Mouse (Mus musculus): ENCODE measurements around the gene Atg2a.
"Not testable (repeated sequence)": the region's sequence is repeated elsewhere in the genome, so short reads cannot be mapped to it uniquely, and the experiment has no call there.

Atg2a gene

DNA sequence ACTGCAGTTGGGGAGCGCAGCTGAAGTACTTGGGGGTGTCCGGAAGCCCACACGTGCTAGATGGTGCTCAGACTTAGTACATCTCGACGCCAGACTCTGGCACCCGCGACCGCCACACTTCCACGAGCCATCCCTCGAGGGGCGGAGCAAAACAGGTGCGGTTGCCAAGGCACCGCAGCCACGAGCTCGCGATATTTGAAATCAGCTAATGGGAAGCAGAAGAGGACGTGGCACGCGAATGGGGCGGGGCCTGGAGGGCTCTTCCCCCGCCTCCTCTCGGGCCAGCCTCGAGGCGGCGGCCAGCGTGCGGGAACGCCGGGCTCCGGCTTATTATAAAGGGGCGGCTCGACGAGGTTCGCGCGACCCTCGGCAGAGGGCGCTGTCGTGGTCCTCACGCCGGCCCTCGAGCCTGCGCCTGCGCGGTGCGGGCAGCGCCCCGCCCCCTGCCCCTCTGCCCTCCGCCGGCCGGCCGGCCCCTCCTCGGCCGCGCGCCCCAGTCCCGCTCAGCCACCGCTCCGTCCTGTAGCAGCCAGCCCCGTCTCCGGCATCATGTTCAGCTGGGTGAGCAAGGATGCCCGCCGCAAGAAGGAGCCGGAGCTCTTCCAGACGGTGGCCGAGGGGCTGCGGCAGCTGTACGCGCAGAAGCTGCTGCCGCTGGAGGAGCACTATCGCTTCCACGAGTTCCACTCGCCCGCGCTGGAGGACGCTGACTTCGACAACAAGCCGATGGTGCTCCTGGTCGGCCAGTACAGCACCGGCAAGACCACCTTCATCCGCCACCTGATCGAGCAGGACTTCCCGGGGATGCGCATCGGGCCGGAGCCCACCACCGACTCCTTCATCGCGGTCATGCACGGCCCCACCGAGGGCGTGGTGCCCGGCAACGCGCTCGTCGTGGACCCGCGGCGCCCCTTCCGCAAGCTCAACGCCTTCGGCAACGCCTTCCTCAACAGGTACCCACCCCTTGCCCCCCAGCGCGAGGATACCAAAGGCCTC, 35.3 kb downstream of the Atg2a start, which contains the start of gene Ehd1:
Ehd1 (plus strand) TSS at position 300 of the 996 bp plus-strand sequence.
- peak; percentile 97 to 99 for DNase-seq

DNA sequence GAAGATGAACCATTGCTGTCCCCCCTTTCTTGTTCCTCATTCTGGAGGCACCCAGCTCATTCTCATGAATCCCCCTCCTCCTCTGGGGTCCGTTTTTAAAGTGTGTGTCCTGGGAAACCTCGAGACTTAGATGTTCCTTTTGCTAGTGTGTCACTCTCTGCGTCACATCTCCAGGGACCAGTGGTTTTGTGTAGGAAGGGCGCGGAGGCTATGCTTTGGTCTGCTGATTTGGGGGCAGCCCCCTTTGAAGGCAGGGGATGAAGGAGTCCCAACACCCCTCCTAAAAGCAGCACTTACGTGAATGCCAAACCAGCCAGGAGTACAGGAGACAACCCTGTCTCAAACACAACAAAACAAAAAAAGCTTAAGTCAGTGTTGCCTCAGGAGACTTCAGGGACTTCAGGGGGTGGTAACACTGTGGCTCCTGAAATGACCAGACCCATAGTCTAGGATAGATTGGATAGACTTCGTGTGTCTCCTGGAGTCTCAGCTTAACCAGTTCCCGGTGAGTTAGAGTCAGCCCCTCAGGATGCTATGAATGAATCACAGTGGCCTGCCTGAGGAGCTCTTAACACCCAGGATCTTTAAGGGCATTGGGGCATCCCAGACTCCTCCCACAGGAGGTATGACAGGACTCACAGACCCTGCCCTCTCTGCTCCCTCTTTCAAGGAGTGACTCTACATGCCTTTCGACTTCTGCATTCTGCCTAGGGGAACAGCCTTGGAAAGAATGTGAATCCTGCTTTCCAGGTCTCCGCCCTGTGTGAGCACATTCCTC, 36.4 kb downstream of the Atg2a start:
- peak; percentile 65 to 80 for DNase-seq

DNA sequence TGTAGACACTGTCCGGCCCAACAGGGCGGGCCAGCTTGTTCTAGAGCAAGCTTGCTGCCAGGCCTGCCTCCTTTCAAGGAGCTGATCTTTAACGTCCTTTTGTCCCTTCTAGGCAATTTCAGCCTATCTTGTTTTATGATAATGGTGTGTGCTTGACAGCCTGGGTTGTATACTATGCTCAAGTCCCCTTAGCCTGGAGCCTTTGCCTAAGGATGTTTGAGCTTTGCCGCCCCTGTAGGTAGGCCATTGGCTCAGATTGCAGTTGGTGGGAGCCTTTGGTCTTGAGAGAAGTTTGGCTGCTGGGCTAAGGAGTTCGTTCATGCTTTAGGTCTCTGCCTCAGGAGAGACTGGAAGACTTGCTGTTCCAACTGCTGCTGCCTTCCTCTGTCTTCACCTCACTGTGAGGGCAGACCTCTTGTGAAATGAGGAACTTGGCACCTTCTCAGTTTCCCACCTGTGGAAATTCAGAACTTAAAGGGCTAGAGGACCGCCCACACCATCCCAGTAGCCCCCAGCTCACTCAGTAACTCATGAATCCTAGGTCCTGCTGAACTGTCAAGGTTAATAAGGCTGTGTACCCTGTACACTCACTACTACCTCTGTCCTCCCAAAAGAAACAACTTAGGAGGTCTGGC, 37.1 kb downstream of the Atg2a start:
- no peak for DNase-seq

DNA sequence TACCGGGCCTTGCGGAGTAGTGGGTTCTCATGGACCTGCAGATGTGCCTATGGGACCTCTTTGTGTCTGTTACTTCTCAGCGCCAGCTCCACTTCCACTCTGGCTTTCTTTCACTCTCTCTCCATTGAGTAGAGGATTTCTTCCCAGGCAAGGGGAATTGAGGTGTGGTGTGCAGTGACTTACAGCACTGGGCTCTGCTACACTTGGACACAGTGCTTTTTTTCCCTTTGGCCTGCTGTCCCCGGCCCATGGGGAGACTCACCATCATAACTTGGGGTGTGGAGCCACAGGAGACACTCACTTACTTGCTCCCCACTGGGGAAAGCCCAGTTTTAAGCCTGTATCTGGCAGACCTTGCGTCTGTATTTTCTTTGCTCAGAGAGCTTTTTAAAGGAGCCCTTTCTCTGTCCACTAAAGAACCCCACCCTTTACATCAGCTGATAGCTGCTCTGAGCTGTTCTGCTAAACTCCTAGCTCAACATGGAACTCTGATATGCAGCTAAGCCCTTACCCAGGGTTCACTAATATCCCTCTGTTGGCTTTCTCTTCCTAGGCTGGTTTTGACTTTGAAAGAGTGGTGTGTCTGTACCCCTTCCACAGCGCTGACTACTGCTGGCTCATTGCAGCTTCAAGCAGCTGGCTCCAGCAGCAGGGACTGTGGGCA, 38.1 kb downstream of the Atg2a start:
- no peak for DNase-seq

DNA sequence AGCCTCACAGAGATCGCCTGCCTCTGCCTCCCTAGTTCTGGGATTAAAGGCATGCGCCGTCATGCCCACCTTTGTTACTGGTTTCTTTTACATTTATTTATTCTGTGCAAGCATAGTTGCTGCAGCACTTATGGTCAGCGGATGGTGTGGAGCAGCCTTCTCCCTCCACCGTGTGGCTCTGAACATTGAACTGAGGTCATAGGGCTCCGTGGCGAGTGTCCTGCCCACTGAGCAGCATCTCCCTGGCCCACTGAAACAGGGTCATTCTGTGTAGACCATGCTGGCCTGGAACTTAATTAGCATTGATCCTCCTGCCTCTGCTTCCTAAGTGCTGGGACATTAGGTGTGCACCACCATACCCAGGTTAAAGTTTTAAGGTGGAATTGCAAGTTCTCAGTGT, 39.1 kb downstream of the Atg2a start:
- no peak for DNase-seq

DNA sequence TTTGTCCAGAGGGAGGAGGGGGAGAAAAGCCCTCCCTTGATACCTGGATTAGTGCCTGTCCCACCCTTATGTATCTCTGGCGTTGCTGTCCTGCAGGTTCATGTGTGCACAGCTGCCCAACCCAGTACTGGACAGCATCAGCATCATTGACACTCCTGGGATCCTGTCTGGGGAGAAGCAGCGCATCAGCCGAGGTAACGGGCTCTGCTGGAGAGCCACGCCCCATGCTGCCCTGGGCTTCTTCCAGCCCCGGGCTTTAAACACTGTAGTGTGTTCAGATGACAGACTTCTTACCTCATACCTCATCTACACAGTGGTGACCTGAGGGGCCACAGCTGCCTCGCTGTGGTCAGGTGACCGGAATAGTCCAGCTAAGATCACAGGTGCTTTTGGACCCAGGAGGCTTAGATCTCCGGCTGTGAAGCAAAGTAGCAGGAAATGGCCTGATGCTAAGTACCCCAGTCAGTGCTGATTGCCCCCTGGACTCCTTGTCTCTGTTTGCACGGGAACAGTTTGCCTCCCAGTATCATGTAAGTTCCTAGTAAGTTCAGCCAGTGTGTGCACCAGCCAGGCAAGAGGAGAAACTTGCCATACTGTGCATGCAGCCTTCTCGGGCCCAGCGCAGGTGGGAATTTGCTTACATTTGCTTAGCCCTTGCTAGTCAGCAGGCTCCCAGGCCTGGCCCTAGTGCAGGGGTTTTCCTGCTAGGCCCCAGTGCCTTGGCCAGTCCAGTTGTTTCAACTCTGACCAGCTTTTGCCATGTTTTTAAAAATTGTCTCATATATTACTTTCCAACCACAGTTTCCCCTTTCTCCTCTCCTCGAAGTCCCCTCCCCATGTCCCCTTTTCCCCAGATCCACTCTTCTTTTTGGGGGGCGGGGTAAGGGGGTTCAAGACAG, 39.9 kb downstream of the Atg2a start:
- DNase-seq = no peak

DNA sequence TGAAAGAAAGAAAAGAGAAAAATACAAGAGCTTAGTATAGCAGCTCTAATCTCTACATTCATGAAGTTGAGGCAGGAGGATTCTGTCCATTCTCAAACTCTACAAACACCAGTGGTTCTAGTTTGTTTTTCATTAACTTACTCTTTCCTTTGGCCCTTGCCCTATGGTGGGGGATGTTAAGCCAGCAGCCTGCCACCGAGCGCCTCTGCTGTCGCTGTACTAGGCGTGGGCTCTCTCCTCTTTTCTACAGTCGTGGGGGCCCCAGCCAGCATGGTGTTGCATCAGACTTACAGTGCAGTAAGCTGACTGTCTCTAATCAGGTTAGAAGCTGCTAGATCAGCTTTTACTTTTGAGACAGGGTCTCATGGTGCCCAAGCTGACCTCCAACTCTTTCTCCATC, 41.5 kb downstream of the Atg2a start:
- no peak for DNase-seq

DNA sequence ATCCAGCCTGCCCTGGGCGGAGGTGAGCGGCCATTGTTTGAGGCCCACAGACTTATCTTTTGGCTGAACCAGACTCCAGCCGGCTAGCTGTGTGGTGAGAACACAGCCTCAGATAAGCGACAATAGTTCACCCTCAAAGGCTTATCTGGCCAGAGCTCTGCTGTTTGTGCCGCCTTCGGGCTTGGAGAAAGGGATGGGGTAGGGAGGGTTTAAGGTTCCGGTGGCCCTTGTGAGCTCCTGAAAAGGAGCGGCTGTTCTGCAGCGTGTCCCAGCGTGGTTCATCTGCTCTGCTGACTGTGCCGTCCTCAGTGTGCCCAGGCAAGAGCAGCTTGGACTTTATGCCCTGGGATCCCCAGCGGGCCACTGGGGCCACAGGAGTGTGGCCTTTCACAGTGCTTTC, 43.0 kb downstream of the Atg2a start:
- no peak for DNase-seq

DNA sequence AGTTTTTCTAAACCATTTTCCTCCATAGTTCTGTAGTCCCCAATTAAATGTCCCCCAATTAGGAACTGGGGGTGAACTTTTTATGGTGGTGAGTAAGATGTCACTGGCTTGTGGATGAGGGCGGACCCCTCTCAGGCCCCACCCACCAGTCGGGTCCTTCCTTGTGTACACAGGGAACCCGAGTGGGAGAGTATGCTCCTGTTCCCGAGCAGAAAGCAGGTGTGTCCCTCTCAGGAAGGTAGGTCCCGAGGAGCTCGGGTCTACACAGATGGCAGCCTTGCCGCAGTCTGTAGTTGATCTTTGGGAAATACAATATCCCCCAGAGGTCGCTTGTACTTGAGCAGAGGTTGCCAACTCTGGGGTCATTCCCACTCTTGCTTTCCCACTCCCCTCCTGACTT, 43.8 kb downstream of the Atg2a start:
- no peak for DNase-seq

DNA sequence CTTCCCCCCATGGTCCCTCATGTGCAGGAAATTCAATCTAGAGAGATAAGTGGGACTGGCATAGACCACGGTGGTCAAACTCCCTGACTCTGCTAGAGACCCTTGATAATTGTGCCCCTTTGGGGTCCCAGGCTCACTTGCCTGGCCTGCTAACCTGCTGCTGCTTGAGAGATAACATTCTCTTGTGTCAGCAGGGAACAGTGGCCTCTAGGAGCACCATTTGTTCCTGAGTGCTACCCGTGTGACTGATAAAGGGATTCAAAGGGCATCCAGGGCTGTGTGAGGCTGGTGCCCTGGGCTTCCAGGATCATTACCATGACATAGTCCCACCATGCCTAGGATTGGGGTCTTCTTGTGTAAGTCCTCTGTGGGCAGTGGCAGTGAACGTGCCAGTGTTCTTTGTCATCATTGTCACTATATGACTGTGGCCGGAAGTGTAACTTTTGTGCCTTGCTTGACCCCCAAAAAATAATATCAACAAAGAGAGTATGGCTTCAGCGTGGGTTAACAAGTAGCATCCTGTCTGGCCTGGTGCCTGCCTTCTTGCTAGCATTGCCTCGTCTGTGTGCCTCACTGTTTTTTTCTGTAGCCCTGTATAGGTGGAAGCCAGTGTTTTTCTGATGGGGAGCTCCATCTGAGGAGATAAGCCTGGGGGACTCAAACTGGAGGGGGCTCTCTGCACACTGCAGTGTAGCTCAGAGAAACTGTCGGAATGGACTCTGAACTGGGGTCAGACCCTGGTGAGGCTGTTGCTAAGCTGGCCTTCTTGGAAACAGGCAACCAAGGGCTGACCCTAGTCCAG, 44.4 kb downstream of the Atg2a start:
- DNase-seq = no peak

DNA sequence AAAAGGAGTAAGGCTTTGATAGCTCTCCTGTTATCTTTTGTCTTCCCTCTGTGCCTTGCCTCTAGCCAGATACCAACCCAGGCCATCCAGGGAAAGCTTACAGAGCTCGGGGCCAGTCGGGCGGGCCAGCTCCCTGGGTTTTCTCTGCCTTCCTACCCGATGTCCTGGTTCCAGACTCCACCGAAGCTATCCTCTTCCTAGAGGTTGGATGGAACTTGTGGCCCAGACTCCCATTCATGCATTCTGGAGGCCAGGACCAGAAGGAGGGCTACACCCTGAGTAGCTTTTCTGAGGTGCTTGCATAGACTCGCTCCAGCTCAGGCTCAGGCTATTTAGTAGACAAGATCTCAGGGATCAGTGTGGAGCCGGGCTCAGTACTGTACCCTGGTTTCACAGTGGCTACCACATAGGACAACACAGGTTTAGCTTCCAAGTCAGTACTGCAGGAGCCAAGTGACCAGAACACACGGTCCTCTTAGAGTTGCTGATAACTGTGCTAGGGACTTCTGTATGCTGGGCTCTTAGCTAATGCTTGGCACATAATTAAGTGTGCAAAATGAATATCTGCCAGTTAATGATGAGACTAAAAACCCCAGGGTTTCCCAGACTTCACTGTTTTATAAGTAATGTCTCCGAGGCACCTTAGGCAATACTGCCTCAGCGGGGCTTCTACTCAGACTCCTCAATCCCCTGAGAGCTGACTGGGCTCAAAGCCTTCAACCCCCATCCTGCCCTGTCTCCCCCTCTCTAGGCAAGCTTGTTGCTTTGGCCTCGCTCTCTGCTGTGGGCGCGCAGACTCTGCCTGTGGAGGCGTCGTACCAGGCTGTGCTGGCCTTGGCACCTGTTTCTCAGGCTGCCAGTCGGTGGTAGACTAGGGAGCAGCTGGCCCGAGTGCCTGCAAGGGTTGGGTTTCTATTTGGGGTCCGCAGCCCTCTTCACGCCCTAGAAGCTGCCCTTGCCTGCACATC, 45.2 kb downstream of the Atg2a start:
- DNase-seq = no peak

DNA sequence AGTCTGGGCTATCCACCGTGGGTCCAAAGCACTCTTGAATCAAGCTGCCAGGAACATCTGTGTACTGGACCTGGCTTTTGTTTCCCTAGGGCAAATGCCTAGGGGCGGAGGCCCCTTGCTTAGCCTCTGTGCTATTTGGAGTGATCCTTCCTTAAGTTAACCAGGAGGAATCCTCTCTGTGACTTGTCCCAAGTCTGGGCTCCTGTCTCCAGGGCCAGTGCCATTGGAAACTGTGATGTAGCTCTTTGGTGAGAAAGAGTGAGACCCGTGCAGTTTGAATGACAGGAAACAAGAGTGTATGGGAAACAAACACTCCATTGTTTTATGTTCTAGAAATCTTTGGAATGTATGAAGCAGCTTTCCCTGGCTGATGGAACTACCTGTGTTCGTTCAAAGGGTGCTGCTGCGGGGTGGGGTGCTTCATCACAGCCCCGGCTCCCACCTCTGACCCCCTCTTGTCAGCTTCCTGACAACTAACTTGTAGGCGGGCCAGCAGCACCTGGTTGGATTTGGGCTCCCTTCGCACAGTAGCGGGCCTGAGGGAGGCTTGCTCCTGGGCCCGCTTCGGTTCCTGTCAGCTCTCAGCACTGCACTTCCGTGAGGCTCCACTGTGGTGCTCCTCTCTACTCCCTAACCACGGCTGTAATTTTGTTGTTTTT, 46.9 kb downstream of the Atg2a start:
- DNase-seq = no peak

DNA sequence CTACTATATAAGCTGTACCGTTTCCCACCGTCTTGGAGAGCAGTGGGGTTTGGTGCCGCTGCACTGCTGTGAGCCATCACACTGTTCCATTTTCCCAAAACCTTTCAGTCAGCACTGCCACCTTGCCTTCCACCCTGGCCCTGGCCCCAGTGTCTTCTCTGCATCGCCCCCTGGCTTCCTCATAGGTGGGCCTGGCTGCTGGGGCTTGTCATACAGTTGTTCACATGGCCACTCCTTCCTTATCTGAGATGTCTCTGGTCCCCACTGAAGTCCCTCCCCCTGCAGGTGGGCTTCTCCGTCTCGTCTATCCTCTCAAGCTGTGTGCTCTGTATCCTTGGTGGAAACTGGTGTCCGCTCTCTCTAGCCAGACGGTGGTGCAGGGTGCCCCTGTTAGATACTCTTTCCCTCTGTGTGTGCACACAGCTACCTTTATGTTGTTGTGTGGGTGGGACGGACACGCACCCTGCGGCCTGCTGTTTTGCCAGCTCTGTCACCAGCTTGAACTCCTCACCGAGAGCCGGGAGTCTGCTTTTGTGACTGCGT, 48.3 kb downstream of the Atg2a start:
- DNase-seq = no peak

DNA sequence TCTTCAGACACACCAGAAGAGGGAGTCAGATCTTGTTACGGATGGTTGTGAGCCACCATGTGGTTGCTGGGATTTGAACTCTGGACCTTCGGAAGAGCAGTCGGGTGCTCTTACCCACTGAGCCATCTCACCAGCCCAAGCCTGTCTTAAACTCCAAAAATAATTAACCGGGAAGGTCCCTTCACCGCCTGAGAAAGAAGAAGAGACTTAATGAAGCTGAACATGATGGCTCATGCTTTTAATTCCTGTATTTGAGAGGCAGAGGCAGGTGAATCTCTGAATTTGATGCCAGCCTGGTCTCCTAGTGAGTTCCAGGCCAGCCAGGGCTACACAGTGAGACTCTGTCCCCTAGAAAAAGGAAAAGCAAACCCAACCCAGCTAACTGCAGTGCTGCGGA, 49.2 kb downstream of the Atg2a start:
- not testable (repeated sequence) for DNase-seq

DNA sequence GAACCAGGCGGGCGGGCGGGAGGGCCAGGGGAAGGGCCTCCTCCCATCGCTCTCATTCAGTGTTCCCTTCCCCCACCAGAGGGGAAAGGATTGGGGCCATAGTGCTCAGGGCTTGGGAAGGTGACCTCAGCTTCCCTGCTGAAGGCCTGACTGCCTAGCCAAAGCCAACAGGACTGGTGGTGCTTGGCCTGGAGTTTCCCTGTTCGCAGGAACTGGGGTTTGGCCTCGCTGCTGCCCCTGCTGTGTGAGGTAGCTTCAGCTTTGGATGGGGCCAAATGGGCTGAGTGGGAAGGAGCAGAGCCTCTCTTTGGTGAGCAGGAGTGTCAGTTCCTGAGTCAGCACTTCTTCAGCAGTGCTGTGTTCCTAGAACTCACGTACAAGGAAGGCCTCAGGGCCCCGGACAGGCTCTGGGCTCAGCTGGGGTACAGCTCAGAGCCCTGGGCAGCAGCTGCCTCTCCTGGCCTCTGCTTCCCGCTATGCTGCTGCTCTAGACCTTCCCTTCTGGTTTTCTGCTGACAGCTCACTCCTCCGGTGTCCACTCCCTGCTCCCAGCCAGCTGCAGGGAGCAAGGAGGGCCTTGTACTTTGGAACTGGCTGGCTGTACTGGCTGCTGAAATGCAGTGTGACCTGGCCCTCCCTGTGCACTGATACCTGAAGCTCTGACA, 49.8 kb downstream of the Atg2a start:
- peak; percentile 38 to 58 for DNase-seq

DNA sequence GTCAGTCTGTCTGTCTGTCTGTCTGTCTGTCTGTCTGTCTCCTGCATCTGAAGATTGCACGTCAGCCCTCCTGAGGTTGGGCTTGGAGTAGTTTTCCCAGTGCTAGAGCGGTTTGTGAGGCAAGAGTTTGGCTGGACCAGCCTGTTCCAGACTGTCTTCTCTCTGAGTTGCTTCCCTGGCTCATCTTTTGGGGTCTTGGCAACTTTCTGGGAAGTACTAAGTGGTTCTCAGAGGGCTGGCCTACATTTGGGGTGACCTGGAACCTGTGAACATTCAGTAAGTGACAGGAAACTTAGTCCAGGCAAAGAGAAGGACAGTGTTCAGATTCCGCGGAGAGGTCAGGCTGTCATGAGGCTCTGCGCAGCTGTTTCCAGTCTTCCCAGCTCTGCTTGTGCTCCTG, 50.8 kb downstream of the Atg2a start:
- DNase-seq = no peak

DNA sequence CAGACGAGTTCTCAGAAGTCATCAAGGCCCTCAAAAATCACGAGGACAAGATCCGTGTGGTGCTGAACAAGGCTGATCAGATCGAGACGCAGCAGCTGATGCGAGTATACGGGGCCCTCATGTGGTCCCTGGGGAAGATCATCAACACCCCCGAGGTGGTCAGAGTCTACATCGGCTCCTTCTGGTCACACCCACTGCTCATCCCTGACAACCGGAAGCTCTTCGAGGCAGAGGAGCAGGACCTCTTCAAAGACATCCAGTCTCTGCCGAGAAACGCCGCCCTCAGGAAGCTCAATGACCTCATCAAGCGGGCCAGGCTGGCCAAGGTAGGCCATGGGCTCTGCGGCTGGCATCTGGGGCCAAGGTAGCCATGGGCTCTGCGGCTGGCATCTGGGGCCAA, 52.8 kb downstream of the Atg2a start:
- DNase-seq = no peak
